Mouse (Mus musculus) brown adipose tissue, adult 24 weeks (tissue): ENCODE measurements at regions not wholly inside any gene's neighbourhood (a gene's known extent, or its start where the extent isn't known, plus 50 kb on each side); places are given as distances from the start of the nearest gene placed in this dataset.

Experiments used
- H3K27ac ChIP-seq: fragments of 200-500 bp; replicated peaks from 2 replicates; pipeline ENCODE4 v1.5.1; 2012; ENCODE audit warnings: low read depth, mild to moderate bottlenecking, low read length
- H3K4me1 ChIP-seq: fragments of 200-500 bp; 2 replicates; pipeline ENCODE4 v1.6.1; 2012; ENCODE audit warnings: low read length, mixed read lengths; ENCODE audit not compliant: control insufficient read depth, insufficient read depth, insufficient read length
- H3K4me3 ChIP-seq: fragments of 200-500 bp; 2 replicates; pipeline ENCODE4 v1.5.1; 2012; ENCODE audit warnings: low read depth, mild to moderate bottlenecking, low read length, moderate library complexity; ENCODE audit not compliant: insufficient read depth

GRCm38 (mm10) chr1:193450201-193450600 is 80.1 kb upstream of the Camk1g start:
- H3K27ac ChIP-seq = no peak overlapping the region
- no peaks in the 10 kb centered on the region for H3K4me1 ChIP-seq

GRCm38 (mm10) chr1:193449394-193450103 is 79.5 kb upstream of the Camk1g start:
- no peaks in the 10 kb centered on the region for H3K4me1 ChIP-seq
- H3K27ac ChIP-seq = no peak overlapping the region
- H3K4me3 ChIP-seq = no peak overlapping the region

More at GRCm38 (mm10) chr1:193450201-193450600, 80.1 kb upstream of the Camk1g start:
- H3K4me3 ChIP-seq = no peak overlapping the region

- Histone ChIP-seq H3K4me1 (no peaks in the 10 kb centered on the region), H3K4me3 (no peak overlapping the region), H3K27ac (no peak overlapping the region)
Measured at GRCm38 (mm10) chr1:193448793-193449393, 78.8 kb upstream of the Camk1g start.

GRCm38 (mm10) chr1:193447647-193448046 is 77.5 kb upstream of the Camk1g start:
- no peaks in the 10 kb centered on the region for H3K4me1 ChIP-seq
- no peak overlapping the region for H3K27ac ChIP-seq
- H3K4me3 ChIP-seq = no peak overlapping the region

- no peak overlapping the region for H3K4me3 ChIP-seq
- H3K4me1 ChIP-seq = no peaks in the 10 kb centered on the region
- H3K27ac ChIP-seq = no peak overlapping the region
Measured at GRCm38 (mm10) chr1:193443964-193444676, 74.0 kb upstream of the Camk1g start.

- Histone ChIP-seq H3K27ac (no peak overlapping the region), H3K4me3 (no peak overlapping the region), H3K4me1 (no peaks in the 10 kb centered on the region)
Measured at GRCm38 (mm10) chr1:193440512-193440911, 70.4 kb upstream of the Camk1g start.

GRCm38 (mm10) chr1:193434281-193434680 is 64.2 kb upstream of the Camk1g start:
- Histone ChIP-seq H3K4me1 (no peaks in the 10 kb centered on the region), H3K4me3 (no peak overlapping the region), H3K27ac (no peak overlapping the region)

- Histone ChIP-seq H3K4me3 (no peak overlapping the region), H3K27ac (no peak overlapping the region), H3K4me1 (no peaks in the 10 kb centered on the region)
Measured at GRCm38 (mm10) chr1:193433493-193434021, 63.5 kb upstream of the Camk1g start.

GRCm38 (mm10) chr1:193430231-193430630 is 60.1 kb upstream of the Camk1g start:
- Histone ChIP-seq H3K4me1 (no peaks in the 10 kb centered on the region), H3K4me3 (no peak overlapping the region), H3K27ac (no peak overlapping the region)

- Histone ChIP-seq H3K27ac (no peak overlapping the region), H3K4me3 (no peak overlapping the region)
Measured at GRCm38 (mm10) chr1:193423653-193424075, 53.6 kb upstream of the Camk1g start.

GRCm38 (mm10) chr1:193422886-193423285 is 52.8 kb upstream of the Camk1g start:
- H3K27ac ChIP-seq = no peak overlapping the region
- no peak overlapping the region for H3K4me3 ChIP-seq
- H3K4me1 ChIP-seq = no peaks in the 10 kb centered on the region

More at GRCm38 (mm10) chr1:193423653-193424075, 53.6 kb upstream of the Camk1g start:
- no peaks in the 10 kb centered on the region for H3K4me1 ChIP-seq

GRCm38 (mm10) chr1:193421820-193422219 is 51.7 kb upstream of the Camk1g start:
- Histone ChIP-seq H3K4me1 (no peaks in the 10 kb centered on the region), H3K27ac (no peak overlapping the region), H3K4me3 (no peak overlapping the region)

- no peak overlapping the region for H3K27ac ChIP-seq
- H3K4me3 ChIP-seq = no peak overlapping the region
- no peaks in the 10 kb centered on the region for H3K4me1 ChIP-seq
Measured at GRCm38 (mm10) chr1:193421414-193421813, 51.3 kb upstream of the Camk1g start.
